Comparison of ENCODE assay signal across 8 mouse cellular contexts in the genomic region with DNA sequence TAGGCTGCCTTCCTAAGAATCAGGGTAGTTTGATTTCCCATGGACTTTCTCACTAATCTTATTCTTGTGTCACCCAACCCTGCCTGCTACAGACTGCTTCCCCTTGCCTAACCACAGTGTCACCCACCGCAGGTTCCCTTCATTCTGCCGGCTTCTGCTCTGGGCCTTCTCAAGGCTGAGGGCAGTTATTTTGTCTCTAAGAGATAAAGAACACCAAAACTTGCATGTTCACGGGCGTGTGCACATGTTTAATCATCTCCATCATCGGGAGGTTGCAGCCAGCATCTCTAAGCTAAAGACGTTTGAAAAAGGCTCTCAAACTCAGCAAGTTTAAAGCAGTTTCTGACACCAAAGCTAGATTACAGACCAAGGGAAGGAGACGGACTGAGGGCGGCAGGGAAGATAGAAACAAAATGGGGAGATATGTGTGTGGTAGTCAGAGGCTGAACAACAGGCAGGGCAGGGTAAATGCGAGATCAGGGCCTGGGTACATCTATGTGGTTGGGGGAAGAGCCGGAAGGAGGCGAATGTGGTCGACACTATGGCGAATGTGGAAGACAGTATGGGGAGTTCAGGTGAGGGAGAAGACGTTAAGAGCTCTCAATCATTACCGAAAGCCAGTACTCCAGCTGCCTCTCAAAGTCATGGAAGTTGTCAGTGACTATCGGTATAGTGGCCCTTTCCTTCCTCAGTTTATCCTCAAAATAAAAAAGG. TPM values are rescaled to one million over a fixed set of nuclear protein-coding genes. Genes with fewer than 3 reads are reported as not detected.
DNase-seq lines count a peak whose midpoint lies in the region; ATAC-seq and TF ChIP-seq lines count a peak whose summit lies in the region.

No protein-coding gene starts in this region.

- 3% methylated on average over 16 of the region's 16 CpGs for WGBS in lung, adult 2 months
- WGBS in limb, embryonic 12.5 days: 26% methylated on average over 16 of the region's 16 CpGs

- peak; percentile 39 for ATAC-seq in erythroid progenitor cell, adult 5-6 weeks (replicated peaks; ENCODE audit: low FRiP score, poor library complexity, severe bottlenecking)
- no peak for ATAC-seq in limb, embryonic 12.5 days (ENCODE audit: insufficient number of reproducible peaks, insufficient read depth, low FRiP score, low TSS enrichment, low read depth)

- H3K4me3 ChIP-seq in lung, adult 2 months (replicated peaks; ENCODE audit: extremely low read depth, low read depth, low read length): peak overlapping the region; percentile 80
- H3K4me3 ChIP-seq in limb, embryonic 12.5 days (replicated peaks): peak overlapping the region; percentile 82
- H3K4me3 ChIP-seq in myocyte: peak overlapping the region; percentile 79

- H3K4me1 ChIP-seq in lung, adult 2 months (ENCODE audit: control insufficient read depth, insufficient read depth, low read length): peaks cover 46% of the 10 kb centered on the region
- H3K4me1 ChIP-seq in limb, embryonic 12.5 days (replicated peaks): peaks cover 41% of the 10 kb centered on the region

- H3K9me3 ChIP-seq in limb, embryonic 12.5 days: no peaks in the 10 kb centered on the region

- peak overlapping the region; percentile 86 for H3K4me2 ChIP-seq in limb, embryonic 12.5 days
- H3K4me2 ChIP-seq in myocyte (ENCODE audit: low read depth): peak overlapping the region; percentile 90

- peak overlapping the region; percentile 98 for H3K27ac ChIP-seq in limb, embryonic 12.5 days

- TF ChIP-seq CTCF in lung, adult 2 months (IDR thresholded peaks at IDR 0.05; ENCODE audit: insufficient read depth, low read length): no peak

- TF ChIP-seq POLR2A in lung, adult 2 months (IDR thresholded peaks at IDR 0.05; ENCODE audit: borderline replicate concordance, extremely low read depth, low read depth, low read length): no peak
- no peak for TF ChIP-seq POLR2A in myocyte (IDR thresholded peaks at IDR 0.05; ENCODE audit: insufficient read length, low read depth)

- H3K36me3 ChIP-seq in limb, embryonic 12.5 days: 0 out of 2 replicates have a peak, but pooled peaks cover 4% of the 10 kb centered on the region
- H3K36me3 ChIP-seq in myocyte (ENCODE audit: control insufficient read depth, insufficient read depth): no peaks in the 10 kb centered on the region

- peak overlapping the region; percentile 60 for H3ac ChIP-seq in myocyte (ENCODE audit: control insufficient read depth, insufficient read length)

- peak overlapping the region; percentile 89 for H3K9ac ChIP-seq in limb, embryonic 12.5 days (replicated peaks)

- no peaks in the 10 kb centered on the region for H3K27me3 ChIP-seq in limb, embryonic 12.5 days
- H3K27me3 ChIP-seq in myocyte (ENCODE audit: control insufficient read depth, insufficient read depth, insufficient read length): no peaks in the 10 kb centered on the region

- peaks cover 58% of the 10 kb centered on the region for H3K79me2 ChIP-seq in myocyte (ENCODE audit: control insufficient read depth, insufficient read depth)

- DNase-seq in lung, adult 2 months: no peak
- DNase-seq in lung, postnatal 25 days (ENCODE audit: low spot score): no peak
- DNase-seq in testis, postnatal 10 days (ENCODE audit: low spot score): no peak
- DNase-seq in gastrocnemius, postnatal 25 days: no peak
- no peak for DNase-seq in urinary bladder, postnatal 36 days (ENCODE audit: low spot score in 2 of 2)

TF ChIP-seq in myocyte, 11 proteins besides CTCF, POLR2A, EP300 and RAD21:
- TF ChIP-seq MYOD1 (IDR thresholded peaks at IDR 0.05; ENCODE audit: control insufficient read depth in 1 of 3, insufficient read length in 2 of 3, low read depth in 2 of 3): no peak
- no peak for TF ChIP-seq POLR2AphosphoS2 (IDR thresholded peaks at IDR 0.05; ENCODE audit: insufficient read length, low read depth)
- no peak for TF ChIP-seq MAX (IDR thresholded peaks at IDR 0.05; ENCODE audit: low read depth)
- no peak for TF ChIP-seq REST (IDR thresholded peaks at IDR 0.05; ENCODE audit: insufficient read depth, insufficient read length)
- no peak for TF ChIP-seq TCF3 (IDR thresholded peaks at IDR 0.05; ENCODE audit: insufficient read length, low read depth)
- TF ChIP-seq USF1 (IDR thresholded peaks at IDR 0.05; ENCODE audit: low read depth): no peak
- TF ChIP-seq SRF (IDR thresholded peaks at IDR 0.05; ENCODE audit: control insufficient read depth, insufficient read length, low read depth): no peak
- TF ChIP-seq E2F4 (IDR thresholded peaks at IDR 0.05; ENCODE audit: insufficient read depth): no peak
- TF ChIP-seq CEBPB (IDR thresholded peaks at IDR 0.05; ENCODE audit: insufficient read depth, poor library complexity, severe bottlenecking): no peak
- TF ChIP-seq TCF12 (IDR thresholded peaks at IDR 0.05; ENCODE audit: insufficient read depth, poor library complexity, severe bottlenecking): no peak
- TF ChIP-seq MYOG (IDR thresholded peaks at IDR 0.05; ENCODE audit: control insufficient read depth in 1 of 3, insufficient read depth in 1 of 3, insufficient read length in 2 of 3, low read depth in 2 of 3): no peak
TF ChIP-seq in myocyte: peak in this region for 0.

RNA-seq across cellular contexts. Expression of a gene that starts 7.0 kb away (rescaled TPM):
- 101 and 113 TPM in 2 replicates for polyA plus RNA-seq in lung, adult 2 months (2012; rRNA removed)
- total RNA-seq in erythroid progenitor cell, adult 5-6 weeks (2015; ENCODE audit: low replicate concordance): 125 and 176 TPM in 2 replicates
- total RNA-seq in erythroid progenitor cell, adult 5-6 weeks (2017; ENCODE audit: low replicate concordance): 27.1 and 35.6 TPM in 2 replicates
- polyA plus RNA-seq in limb, embryonic 12.5 days (2016; fragmentation: Nextera tagmentation; extraction: Ambion mirVana): 47.8 and 50.4 TPM in 2 replicates
- polyA plus RNA-seq in myocyte (2012; fragmentation: generic; extraction: Trizol): 62.6 TPM
- 10 to 100 TPM; 14.6 to 15.5 TPM for total RNA-seq in gastrocnemius, postnatal 25 days (2021)

RNA-seq across cellular contexts. Expression of a gene that starts 18.8 kb away (rescaled TPM):
- polyA plus RNA-seq in lung, adult 2 months (2012; rRNA removed): 74.0 and 78.7 TPM in 2 replicates
- total RNA-seq in erythroid progenitor cell, adult 5-6 weeks (2015; ENCODE audit: low replicate concordance): 28.9 and 31.7 TPM in 2 replicates
- 45.2 and 72.3 TPM in 2 replicates for total RNA-seq in erythroid progenitor cell, adult 5-6 weeks (2017; ENCODE audit: low replicate concordance)
- 17.7 and 25.3 TPM in 2 replicates for polyA plus RNA-seq in limb, embryonic 12.5 days (2016; fragmentation: Nextera tagmentation; extraction: Ambion mirVana)
- 37.0 TPM for polyA plus RNA-seq in myocyte (2012; fragmentation: generic; extraction: Trizol)
- total RNA-seq in gastrocnemius, postnatal 25 days (2021): 100 to 1,000 TPM; 169 to 171 TPM

RNA-seq across cellular contexts. Expression of a gene that starts 38.8 kb away (rescaled TPM):
- polyA plus RNA-seq in lung, adult 2 months (2012; rRNA removed): 147 and 180 TPM in 2 replicates
- total RNA-seq in erythroid progenitor cell, adult 5-6 weeks (2015; ENCODE audit: low replicate concordance): 15.1 and 31.4 TPM in 2 replicates
- 6.5 and 16.3 TPM in 2 replicates for total RNA-seq in erythroid progenitor cell, adult 5-6 weeks (2017; ENCODE audit: low replicate concordance)
- polyA plus RNA-seq in limb, embryonic 12.5 days (2016; fragmentation: Nextera tagmentation; extraction: Ambion mirVana): 82.0 and 84.9 TPM in 2 replicates
- 33.3 TPM for polyA plus RNA-seq in myocyte (2012; fragmentation: generic; extraction: Trizol)
- 10 to 100 TPM; 19.5 to 24.9 TPM for total RNA-seq in gastrocnemius, postnatal 25 days (2021)

RNA-seq across cellular contexts. Expression of a gene that starts 38.9 kb away (rescaled TPM):
- polyA plus RNA-seq in lung, adult 2 months (2012; rRNA removed): 14.2 and 17.8 TPM in 2 replicates
- total RNA-seq in erythroid progenitor cell, adult 5-6 weeks (2015; ENCODE audit: low replicate concordance): 63.8 and 64.6 TPM in 2 replicates
- 53.6 and 64.2 TPM in 2 replicates for total RNA-seq in erythroid progenitor cell, adult 5-6 weeks (2017; ENCODE audit: low replicate concordance)
- polyA plus RNA-seq in limb, embryonic 12.5 days (2016; fragmentation: Nextera tagmentation; extraction: Ambion mirVana): 50.5 and 51.8 TPM in 2 replicates
- polyA plus RNA-seq in myocyte (2012; fragmentation: generic; extraction: Trizol): 16.1 TPM
- 10 to 100 TPM; 19.9 to 22.9 TPM for total RNA-seq in gastrocnemius, postnatal 25 days (2021)
